Mouse (Mus musculus) left cerebral cortex, adult 2 months (tissue): ENCODE measurements around the gene Nemp2. TPM values are rescaled to one million over a fixed set of nuclear protein-coding genes. Genes with fewer than 3 reads are reported as not detected.
A peak's percentile ranks its signal among the peaks of the same experiment; 100 is the strongest.
"Not testable (repeated sequence)": the region's sequence is repeated elsewhere in the genome, so short reads cannot be mapped to it uniquely, and the experiment has no call there.

Experiments used
- DNase-seq, 2 experiments: peaks; one replicate each; pipeline ENCODE4 v3.0.0; 2021 to 2022; ENCODE audit warnings: low spot score in 2 of 2, mixed read lengths in 1 of 2; ENCODE audit errors: extremely low spot score in 1 of 2
- H3K27ac ChIP-seq: fragments of 200-600 bp; 2 replicates; pipeline ENCODE4 v1.8.1; 2022
- H3K4me3 ChIP-seq: fragments of 200-600 bp; 2 replicates; pipeline ENCODE4 v1.8.1; 2022
- CTCF ChIP-seq: fragments of 200-600 bp; IDR thresholded peaks from 2 replicates; pipeline ENCODE4 v1.8.1; 2022; ENCODE audit warnings: antibody characterized with exemption, mild to moderate bottlenecking, moderate library complexity
- intact Hi-C: fragments of 180-260 bp; cut with DNase I; formaldehyde crosslinking; loops from one replicate; pipeline ENCODE4 v1.15.1; 2025
- total RNA-seq, 2 experiments: library from RNA; stranded (reverse); gene quantifications; 2 replicates each; pipeline ENCODE4 v1.2.3; 2021

Nemp2 gene
- total RNA-seq, 2 experiments from 2014 or later = 3.2 to 6.0 TPM

- Histone ChIP-seq H3K4me3 (no peak overlapping the region), H3K27ac (no peak overlapping the region)
- DNase-seq = no peak
- intact Hi-C loops = no loop called here
- TF ChIP-seq CTCF = no peak
Measured at GRCm38 (mm10) chr1:52658160-52658559, 27.7 kb downstream of the Nemp2 start.

GRCm38 (mm10) chr1:52660278-52660677 lies 29.8 kb downstream of the Nemp2 start:
- intact Hi-C loops = no loop called here
- Histone ChIP-seq H3K4me3 (no peak overlapping the region), H3K27ac (no peak overlapping the region)
- no peak for TF ChIP-seq CTCF
- no peak for DNase-seq

- Histone ChIP-seq H3K27ac (no peak overlapping the region), H3K4me3 (no peak overlapping the region)
- TF ChIP-seq CTCF = no peak
- no peak for DNase-seq
- intact Hi-C loops = no loop called here
Measured at GRCm38 (mm10) chr1:52660765-52661164, 30.3 kb downstream of the Nemp2 start.

GRCm38 (mm10) chr1:52663228-52663627 lies 32.7 kb downstream of the Nemp2 start:
- intact Hi-C loops = loop anchor here (2.0 kb wide), 1 partner anchor 64 kb away; the partner anchor contains the start of gene Mfsd6
- peak; percentile 24 to 56 for DNase-seq
- H3K27ac ChIP-seq = no peak overlapping the region
- no peak for TF ChIP-seq CTCF
- no peak overlapping the region for H3K4me3 ChIP-seq

- no peak overlapping the region for H3K27ac ChIP-seq
- DNase-seq = no peak
- intact Hi-C loops = no loop called here
- no peak overlapping the region for H3K4me3 ChIP-seq
- TF ChIP-seq CTCF = no peak
Measured at GRCm38 (mm10) chr1:52668743-52669323, 38.3 kb downstream of the Nemp2 start.

- no peak for TF ChIP-seq CTCF
- intact Hi-C loops = no loop called here
Measured at GRCm38 (mm10) chr1:52669931-52670330, 39.4 kb downstream of the Nemp2 start.

GRCm38 (mm10) chr1:52675561-52676551 lies 45.4 kb downstream of the Nemp2 start:
- intact Hi-C loops = no loop called here
- no peak for TF ChIP-seq CTCF

More at GRCm38 (mm10) chr1:52669931-52670330, 39.4 kb downstream of the Nemp2 start:
- no peak overlapping the region for H3K4me3 ChIP-seq
- no peak overlapping the region for H3K27ac ChIP-seq
- DNase-seq = no peak

GRCm38 (mm10) chr1:52676621-52677020 lies 46.1 kb downstream of the Nemp2 start:
- no peak for TF ChIP-seq CTCF
- no peak overlapping the region for H3K27ac ChIP-seq
- DNase-seq = no peak
- intact Hi-C loops = no loop called here
- H3K4me3 ChIP-seq = no peak overlapping the region

More at GRCm38 (mm10) chr1:52675561-52676551, 45.4 kb downstream of the Nemp2 start:
- DNase-seq = no peak
- Histone ChIP-seq H3K4me3 (no peak overlapping the region), H3K27ac (no peak overlapping the region)

- Histone ChIP-seq H3K27ac (no peak overlapping the region), H3K4me3 (no peak overlapping the region)
- DNase-seq = no peak
- no peak for TF ChIP-seq CTCF
- intact Hi-C loops = no loop called here
Measured at GRCm38 (mm10) chr1:52683550-52683949, 53.0 kb downstream of the Nemp2 start.

GRCm38 (mm10) chr1:52687636-52688035 lies 57.1 kb downstream of the Nemp2 start:
- no peak for TF ChIP-seq CTCF
- intact Hi-C loops = no loop called here

GRCm38 (mm10) chr1:52694456-52694855 lies 64.0 kb downstream of the Nemp2 start:
- DNase-seq, H3K4me3 ChIP-seq, intact Hi-C loops, H3K27ac ChIP-seq: not testable (repeated sequence)

More at GRCm38 (mm10) chr1:52687636-52688035, 57.1 kb downstream of the Nemp2 start:
- no peak for DNase-seq
- no peak overlapping the region for H3K4me3 ChIP-seq
- H3K27ac ChIP-seq = no peak overlapping the region

Other genes with a start within 250 kb of the Nemp2 start
- 10 to 100 TPM; 35.3 to 39.2 TPM for gene Nab1, start 130.0 kb upstream of the Nemp2 start, total RNA-seq
- gene Mfsd6, start 96.8 kb downstream of the Nemp2 start, total RNA-seq = 10 to 100 TPM; 79.0 to 81.7 TPM
- 10 to 100 TPM; 35.3 to 36.2 TPM for gene Inpp1, start 187.0 kb downstream of the Nemp2 start, total RNA-seq
- gene Hibch, start 214.2 kb downstream of the Nemp2 start, total RNA-seq = 10 to 100 TPM; 13.2 to 15.4 TPM